Mouse (Mus musculus) mesoderm, embryonic 11.5 days (tissue): ENCODE results near the gene Tmcc1.

Experiments
- DNase-seq: peaks from one replicate; pipeline ENCODE4 v3.0.0-alpha.2; 2012; ENCODE audit warnings: low read depth, low spot score

Gene Tmcc1

DNA sequence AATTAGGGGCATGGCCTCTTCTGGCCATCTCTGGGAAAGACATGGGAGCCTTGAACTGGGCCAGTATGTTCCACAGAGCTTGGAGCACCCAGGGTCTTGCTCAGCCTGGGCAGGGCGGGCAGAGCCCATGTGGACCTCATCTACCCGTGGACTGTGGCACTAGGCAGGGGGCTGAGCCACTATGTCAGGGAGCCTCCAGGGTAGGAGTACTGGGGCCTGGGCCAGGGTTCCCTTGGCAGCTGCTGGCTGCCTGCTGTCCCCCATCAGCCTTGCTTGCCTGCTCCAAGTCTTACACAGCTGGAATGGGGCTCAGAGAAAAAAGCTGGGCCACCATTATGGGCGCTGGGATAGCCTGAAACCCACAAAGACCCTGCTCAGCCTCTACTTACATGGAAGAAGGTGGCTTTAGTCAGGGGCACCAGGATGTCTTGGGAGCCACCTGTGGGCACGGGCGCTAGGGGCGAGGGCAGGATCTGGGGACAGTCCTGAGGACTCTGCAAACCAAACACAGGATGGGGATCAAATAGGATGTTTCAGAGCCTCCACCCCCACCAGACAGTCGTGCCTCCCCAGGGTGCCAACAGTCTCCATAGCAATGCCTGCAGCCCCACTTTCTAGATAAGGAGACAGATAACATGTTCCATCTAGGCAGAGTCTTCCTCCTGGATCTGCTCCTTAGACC lies 221.1 kb downstream of the Tmcc1 start:
- DNase-seq: no peak

DNA sequence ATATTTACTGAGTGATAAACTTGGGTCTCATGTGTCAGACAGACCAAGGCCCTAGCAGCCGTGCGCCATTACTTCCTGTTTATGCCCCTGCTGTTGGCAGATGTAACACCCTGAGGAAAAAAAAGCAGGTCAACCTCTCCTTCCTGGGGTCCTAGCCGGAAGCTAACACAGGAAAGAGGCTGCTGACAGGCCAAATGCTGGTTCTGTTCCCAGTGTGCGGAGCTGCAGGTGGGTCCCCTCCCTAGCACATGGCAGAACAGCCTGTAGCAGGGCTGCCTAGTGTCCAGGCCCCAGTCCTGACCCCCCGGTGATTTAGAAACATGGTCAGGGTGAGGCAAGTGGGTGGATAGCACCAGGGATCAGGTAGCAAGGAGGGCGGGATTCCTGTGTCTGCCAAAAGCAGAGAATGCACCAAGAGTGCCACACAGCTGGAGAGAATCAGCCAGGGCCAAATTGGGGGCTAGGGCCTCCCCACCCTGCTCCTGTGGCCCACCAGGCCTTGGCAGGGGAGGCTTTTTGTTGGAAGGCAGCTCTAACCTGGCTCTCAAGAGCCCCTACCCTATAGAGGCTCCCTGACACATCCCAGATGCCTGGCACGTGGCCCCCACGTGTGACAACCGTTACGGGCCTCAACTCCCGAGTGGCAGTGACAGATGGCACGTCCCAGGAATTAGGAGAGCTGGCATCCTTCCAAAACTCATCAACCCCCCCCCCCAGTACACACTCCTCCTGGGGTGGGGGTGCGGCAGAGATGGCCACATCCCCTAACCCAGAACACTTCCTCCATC lies 221.8 kb downstream of the Tmcc1 start:
- no peak for DNase-seq

DNA sequence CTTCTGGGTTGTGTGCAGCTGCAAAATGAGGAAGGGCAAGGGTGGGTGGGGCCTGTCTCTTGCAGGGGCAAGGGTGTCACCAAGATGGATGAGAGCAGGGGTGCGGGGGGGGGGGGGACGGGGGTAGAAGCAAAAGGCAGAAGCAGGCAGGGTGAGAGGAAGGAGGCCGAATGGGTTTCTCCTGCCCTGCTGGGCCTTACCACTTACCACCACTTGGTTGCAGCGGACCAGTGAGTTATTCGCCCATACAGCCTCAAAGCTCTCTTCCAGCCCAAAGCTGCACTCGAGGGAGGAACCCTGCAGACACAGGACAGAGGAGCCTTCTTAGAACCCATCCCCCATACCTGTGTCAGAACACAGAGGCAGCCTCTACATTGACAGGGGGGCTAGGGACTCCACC lies 223.3 kb downstream of the Tmcc1 start:
- no peak for DNase-seq

DNA sequence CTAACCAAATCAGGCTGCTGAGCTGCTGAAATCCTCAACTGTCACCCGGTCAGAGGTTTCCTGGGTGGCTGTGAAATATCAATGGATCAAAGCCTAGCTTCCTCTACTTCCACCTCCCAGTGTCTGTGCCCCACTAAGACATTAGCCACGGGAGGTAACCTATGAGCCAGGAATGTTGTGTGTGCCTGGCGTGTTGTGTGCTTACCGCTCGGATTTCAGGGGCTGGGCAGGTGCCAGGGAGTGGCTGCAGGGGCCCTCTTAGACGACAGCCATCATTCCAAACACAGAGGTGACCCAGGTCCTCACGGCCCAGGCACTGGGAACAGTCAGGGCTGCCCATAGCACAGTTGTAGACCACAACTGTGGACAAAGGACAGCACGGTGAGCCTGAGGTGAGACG lies 224.2 kb downstream of the Tmcc1 start:
- DNase-seq: no peak

DNA sequence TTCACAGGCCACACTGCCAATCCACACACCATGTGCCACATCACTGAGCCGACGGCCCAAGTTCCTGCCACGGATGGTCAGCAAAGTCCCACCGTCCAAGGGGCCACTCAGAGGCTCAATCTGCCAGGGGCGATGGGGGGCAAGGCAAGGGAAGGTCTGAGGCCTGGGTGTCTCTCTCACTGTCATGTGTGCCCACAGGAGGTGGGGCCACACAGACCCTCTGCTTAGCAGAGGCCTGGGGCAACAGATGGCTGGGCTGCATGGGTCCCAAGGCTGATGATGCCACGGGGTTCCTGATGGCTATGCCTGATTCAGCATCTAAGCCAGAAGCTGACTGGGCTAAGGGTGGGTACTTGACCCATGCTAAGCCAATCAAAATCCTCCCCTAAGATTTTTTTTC lies 224.6 kb downstream of the Tmcc1 start:
- no peak for DNase-seq
